Mouse (Mus musculus) hindbrain, embryonic 14.5 days (tissue): ENCODE measurements at regions not wholly inside any gene's neighbourhood (a gene's known extent, or its start where the extent isn't known, plus 50 kb on each side); places are given as distances from the start of the nearest gene placed in this dataset.

Source experiments
- ATAC-seq: fragments of 200-750 bp; cut with Nextera tagmentation; 2 replicates; pipeline ENCODE4 v1.8.0; 2017; ENCODE audit warnings: moderate number of reproducible peaks, mild to moderate bottlenecking, moderate TSS enrichment, moderate library complexity; ENCODE audit not compliant: low FRiP score
- DNase-seq: peaks from one replicate; pipeline ENCODE4 v3.0.0-alpha.2; 2015; ENCODE audit warnings: low spot score
- H3K27ac ChIP-seq: fragments of 300-500 bp; sonication (generic); 2 replicates; pipeline ENCODE4 v1.5.1; 2014; ENCODE audit warnings: mild to moderate bottlenecking, moderate library complexity
- H3K27me3 ChIP-seq: fragments of 300-500 bp; sonication (generic); 2 replicates; pipeline ENCODE4 v1.6.1; 2014; ENCODE audit warnings: mild to moderate bottlenecking, low read length, mixed read lengths; ENCODE audit not compliant: control insufficient read depth, insufficient read depth
- H3K36me3 ChIP-seq: fragments of 300-500 bp; sonication (generic); replicated peaks from 2 replicates; pipeline ENCODE4 v1.6.1; 2014; ENCODE audit not compliant: control insufficient read depth, insufficient read depth
- H3K4me1 ChIP-seq: fragments of 300-500 bp; sonication (generic); replicated peaks from 2 replicates; pipeline ENCODE4 v1.6.1; 2014; ENCODE audit warnings: antibody characterized with exemption, low read length, mixed read lengths; ENCODE audit not compliant: control insufficient read depth, insufficient read depth
- H3K4me2 ChIP-seq: fragments of 300-500 bp; sonication (generic); replicated peaks from 2 replicates; pipeline ENCODE4 v1.6.1; 2014; ENCODE audit warnings: mild to moderate bottlenecking, moderate library complexity
- H3K4me3 ChIP-seq: fragments of 300-500 bp; sonication (generic); replicated peaks from 2 replicates; pipeline ENCODE4 v1.5.1; 2014; ENCODE audit warnings: mild to moderate bottlenecking, low read length
- H3K9ac ChIP-seq: fragments of 300-500 bp; sonication (generic); 2 replicates; pipeline ENCODE4 v1.6.1; 2014
- H3K9me3 ChIP-seq: fragments of 300-500 bp; sonication (generic); 2 replicates; pipeline ENCODE4 v1.6.1; 2016; ENCODE audit warnings: low read length; ENCODE audit not compliant: control insufficient read depth
- WGBS: fragments of 180-500 bp; shearing (Covaris S2); extraction: QIAGEN DNeasy Blood & Tissue Kit; methylation state at CpG from one replicate; pipeline ENCODE4 v1.1.7; 2014; 5-methylcytosine and 5-hydroxymethylcytosine counted together

DNA sequence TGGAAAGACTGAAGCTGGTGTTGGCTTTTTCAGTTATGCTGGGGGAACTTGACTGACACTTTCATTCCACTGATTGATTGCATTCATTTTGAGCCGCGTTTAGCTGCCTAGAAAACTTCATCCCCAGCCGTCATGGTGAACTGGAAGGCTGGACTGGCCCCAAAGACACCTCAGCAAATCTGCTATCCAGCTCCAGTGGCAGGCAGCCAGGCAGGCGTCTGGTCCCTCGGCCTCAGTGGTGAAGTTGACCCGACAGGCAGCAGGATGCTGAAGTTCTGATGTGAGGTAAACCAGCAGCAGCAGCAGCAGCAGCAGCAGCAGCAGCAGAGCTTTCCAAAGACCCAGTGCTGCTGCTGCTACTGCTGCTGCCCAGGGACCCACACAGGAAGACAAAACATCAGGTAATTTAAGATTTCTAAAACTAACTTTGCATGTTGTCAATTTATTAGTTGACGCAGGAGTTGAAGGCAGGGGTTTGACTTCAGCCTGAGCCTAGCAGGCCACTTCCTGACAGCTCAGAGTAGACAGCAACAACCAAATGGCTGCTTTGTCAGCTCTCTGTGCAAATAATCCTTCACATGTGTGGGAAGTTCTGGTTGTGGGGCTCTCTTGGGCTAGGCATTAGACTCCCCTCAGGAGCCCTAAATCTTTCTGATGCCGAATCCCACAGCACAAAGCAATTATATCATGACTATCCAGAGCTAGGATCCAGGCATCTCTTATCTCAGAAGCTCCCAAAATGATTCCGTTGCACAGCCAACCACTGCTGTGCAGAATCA, 200.4 kb upstream of the Nhs start:
- 60% methylated on average over 9 of the region's 9 CpGs for WGBS
- Histone ChIP-seq H3K27me3 (peaks cover 12% of the 10 kb centered on the region), H3K9ac (no peak overlapping the region), H3K4me1 (no peaks in the 10 kb centered on the region), H3K9me3 (no peaks in the 10 kb centered on the region), H3K4me3 (no peak overlapping the region), H3K36me3 (no peaks in the 10 kb centered on the region), H3K27ac (no peak overlapping the region), H3K4me2 (no peak overlapping the region)
- DNase-seq (no peak), ATAC-seq (no peak)

DNA sequence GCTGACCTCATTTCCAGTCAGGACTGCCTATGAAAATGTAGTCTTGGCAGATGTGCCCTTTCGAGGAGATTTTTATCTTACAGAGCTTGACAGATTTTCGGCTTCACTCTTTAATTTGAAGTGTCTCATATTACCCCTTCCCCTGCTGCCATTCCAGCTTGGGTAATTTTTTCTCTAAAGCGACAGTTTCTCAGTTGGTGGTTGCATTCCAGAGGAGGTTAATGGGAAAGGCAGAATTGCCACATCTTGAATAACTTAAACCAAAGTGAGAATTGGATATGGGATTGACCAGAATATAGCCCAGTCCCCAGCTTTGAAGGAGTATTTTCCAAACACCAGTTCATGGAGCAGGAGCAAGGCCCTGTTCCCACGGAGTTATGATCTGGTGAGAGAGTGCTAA, 188.8 kb upstream of the Nhs start:
- Histone ChIP-seq H3K9me3 (no peaks in the 10 kb centered on the region), H3K9ac (no peak overlapping the region), H3K4me1 (no peaks in the 10 kb centered on the region), H3K4me2 (no peak overlapping the region), H3K36me3 (no peaks in the 10 kb centered on the region), H3K27me3 (0 out of 2 replicates have a peak, but pooled peaks cover 11% of the 10 kb centered on the region), H3K27ac (no peak overlapping the region), H3K4me3 (no peak overlapping the region)
- WGBS, result 51% methylated on average over 4 of the region's 4 CpGs
- ATAC-seq (no peak), DNase-seq (no peak)

DNA sequence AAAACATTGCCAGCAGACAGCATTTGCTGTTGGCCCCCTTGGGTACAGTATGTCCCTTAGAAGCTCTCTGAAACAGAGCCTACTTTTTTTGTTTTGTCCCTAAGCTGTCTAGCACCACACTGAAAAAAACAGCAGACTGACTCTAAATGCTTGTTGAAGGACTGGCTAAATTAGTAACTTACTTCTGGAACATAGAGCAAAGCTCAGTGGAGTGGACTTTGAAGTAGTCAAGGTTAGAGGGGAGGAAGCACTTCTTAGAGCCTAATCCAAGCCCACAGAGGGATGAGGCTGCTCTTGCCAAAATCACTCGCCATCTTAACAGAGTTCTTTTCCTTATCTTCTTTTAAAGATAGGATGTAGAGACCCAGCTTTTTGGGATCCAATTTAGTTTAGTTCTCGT, 188.4 kb upstream of the Nhs start:
- H3K27me3 ChIP-seq, result 0 out of 2 replicates have a peak, but pooled peaks cover 11% of the 10 kb centered on the region
- H3K27ac ChIP-seq, result no peak overlapping the region
- no peak overlapping the region for H3K4me3 ChIP-seq
- ATAC-seq (no peak), DNase-seq (no peak)
- no peak overlapping the region for H3K9ac ChIP-seq
- H3K4me1 ChIP-seq, result no peaks in the 10 kb centered on the region
- H3K9me3 ChIP-seq, result no peaks in the 10 kb centered on the region
- H3K4me2 ChIP-seq, result no peak overlapping the region
- WGBS, result 76% methylated on average over 2 of the region's 2 CpGs
- H3K36me3 ChIP-seq, result no peaks in the 10 kb centered on the region

DNA sequence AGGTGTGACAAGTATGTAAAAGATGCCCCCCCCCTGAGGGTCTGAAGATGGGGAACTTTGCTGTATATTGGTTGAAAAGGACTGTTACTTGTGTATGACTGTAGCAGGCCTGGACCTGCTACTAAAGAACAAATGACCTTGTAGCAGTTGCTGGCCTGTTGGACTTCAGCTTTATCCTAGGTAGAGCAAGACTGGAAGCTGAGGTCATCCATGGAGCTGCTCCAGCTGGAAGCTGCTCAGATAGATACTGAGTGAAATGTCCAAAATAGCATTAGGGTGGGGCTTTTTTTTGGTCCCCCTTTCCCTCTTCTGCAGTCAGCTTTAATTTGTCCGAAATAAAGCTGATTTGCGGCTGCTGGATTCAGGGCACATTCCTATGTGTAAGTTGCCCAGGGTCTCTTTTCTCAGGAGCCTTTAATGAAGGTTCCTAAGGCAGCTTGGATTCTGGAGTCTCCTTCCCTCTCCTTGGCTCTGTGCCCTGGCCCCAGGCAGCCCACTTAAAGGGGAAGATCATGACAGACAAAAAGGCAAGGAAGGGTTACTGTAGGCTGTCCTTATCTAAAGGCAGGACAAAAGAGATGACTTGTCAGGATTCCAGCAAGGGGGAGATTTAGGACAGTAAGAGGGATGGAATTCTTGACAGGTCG, 186.1 kb upstream of the Nhs start:
- no peak for DNase-seq
- H3K4me3 ChIP-seq, result no peak overlapping the region
- H3K27me3 ChIP-seq, result 0 out of 2 replicates have a peak, but pooled peaks cover 11% of the 10 kb centered on the region
- H3K9ac ChIP-seq, result no peak overlapping the region
- no peaks in the 10 kb centered on the region for H3K36me3 ChIP-seq
- no peak for ATAC-seq
- no peaks in the 10 kb centered on the region for H3K4me1 ChIP-seq
- no peak overlapping the region for H3K27ac ChIP-seq
- 66% methylated on average over 3 of the region's 3 CpGs for WGBS
- no peaks in the 10 kb centered on the region for H3K9me3 ChIP-seq
- H3K4me2 ChIP-seq, result no peak overlapping the region

DNA sequence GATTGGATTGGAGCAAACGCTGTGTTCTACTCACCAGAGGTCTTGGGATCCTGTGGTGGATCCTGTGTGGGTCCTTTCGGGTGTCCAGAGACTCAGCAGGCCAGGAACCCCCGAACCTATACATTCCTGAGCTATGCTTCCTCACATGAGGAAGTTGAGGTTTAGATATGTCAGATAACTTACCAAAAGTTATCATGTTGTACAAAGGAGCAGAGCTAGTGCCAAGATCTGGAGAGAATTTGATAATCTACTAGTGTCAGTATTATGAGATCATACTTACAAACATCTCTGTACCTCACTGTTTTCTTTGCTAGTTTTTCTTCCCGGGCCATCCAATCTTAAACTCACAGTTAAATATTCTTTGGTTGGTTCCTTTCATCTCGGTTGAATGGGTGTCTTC, 172.6 kb upstream of the Nhs start:
- Histone ChIP-seq H3K27me3 (0 out of 2 replicates have a peak, but pooled peaks cover 3% of the 10 kb centered on the region), H3K9ac (no peak overlapping the region), H3K36me3 (no peaks in the 10 kb centered on the region), H3K9me3 (no peaks in the 10 kb centered on the region), H3K4me2 (no peak overlapping the region), H3K4me3 (no peak overlapping the region), H3K4me1 (no peaks in the 10 kb centered on the region), H3K27ac (no peak overlapping the region)
- ATAC-seq (no peak), DNase-seq (no peak)
- 88% methylated on average over 5 of the region's 5 CpGs for WGBS

DNA sequence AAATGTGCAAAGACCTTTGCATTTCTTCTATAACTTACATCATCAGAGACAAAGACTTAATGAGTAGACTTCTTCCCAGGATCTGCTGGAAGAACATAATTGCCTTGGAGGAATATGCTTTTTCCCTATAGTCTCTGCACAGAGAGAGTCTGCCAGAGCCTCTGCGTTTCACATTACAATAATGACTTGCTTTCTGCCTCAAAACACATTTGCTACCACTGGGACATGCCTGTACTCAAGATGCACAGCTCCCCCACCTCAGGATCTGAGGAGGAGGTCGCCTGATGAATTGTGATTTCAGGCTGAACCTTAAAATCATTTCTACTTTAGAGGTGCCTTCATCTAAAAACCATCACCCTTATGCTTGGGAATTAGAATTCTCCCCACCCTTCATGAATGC, 148.1 kb upstream of the Nhs start:
- ATAC-seq (no peak), DNase-seq (no peak)

DNA sequence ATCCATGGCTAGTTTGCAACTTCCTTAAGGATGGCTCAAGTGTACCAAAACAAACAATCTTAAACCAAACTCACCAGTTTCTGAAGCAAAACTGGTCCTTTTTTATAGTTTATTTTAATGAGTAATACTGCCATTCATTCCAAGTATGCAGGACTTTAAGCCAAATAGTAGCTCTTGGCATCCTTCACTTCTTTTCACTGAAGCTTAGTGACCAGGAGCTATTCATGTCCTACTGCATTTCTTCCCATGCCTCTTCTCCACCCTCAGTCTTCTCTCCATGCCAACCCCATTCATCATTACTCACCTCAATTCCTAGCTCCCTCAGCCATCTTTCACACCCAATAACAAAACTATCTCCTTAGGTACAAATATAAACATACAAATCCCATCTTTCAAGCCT, 144.6 kb upstream of the Nhs start:
- no peak for ATAC-seq
- Histone ChIP-seq H3K27ac (no peak overlapping the region), H3K4me3 (no peak overlapping the region), H3K4me1 (no peaks in the 10 kb centered on the region), H3K4me2 (no peak overlapping the region), H3K36me3 (no peaks in the 10 kb centered on the region), H3K27me3 (no peaks in the 10 kb centered on the region), H3K9ac (no peak overlapping the region), H3K9me3 (no peaks in the 10 kb centered on the region)
- no peak for DNase-seq

More for the DNA sequence above, 148.1 kb upstream of the Nhs start:
- no peaks in the 10 kb centered on the region for H3K36me3 ChIP-seq
- 71% methylated on average over 2 of the region's 2 CpGs for WGBS
- H3K4me1 ChIP-seq, result no peaks in the 10 kb centered on the region
- H3K27ac ChIP-seq, result no peak overlapping the region
- H3K4me2 ChIP-seq, result no peak overlapping the region
- no peaks in the 10 kb centered on the region for H3K27me3 ChIP-seq
- no peak overlapping the region for H3K9ac ChIP-seq
- no peaks in the 10 kb centered on the region for H3K9me3 ChIP-seq
- no peak overlapping the region for H3K4me3 ChIP-seq

DNA sequence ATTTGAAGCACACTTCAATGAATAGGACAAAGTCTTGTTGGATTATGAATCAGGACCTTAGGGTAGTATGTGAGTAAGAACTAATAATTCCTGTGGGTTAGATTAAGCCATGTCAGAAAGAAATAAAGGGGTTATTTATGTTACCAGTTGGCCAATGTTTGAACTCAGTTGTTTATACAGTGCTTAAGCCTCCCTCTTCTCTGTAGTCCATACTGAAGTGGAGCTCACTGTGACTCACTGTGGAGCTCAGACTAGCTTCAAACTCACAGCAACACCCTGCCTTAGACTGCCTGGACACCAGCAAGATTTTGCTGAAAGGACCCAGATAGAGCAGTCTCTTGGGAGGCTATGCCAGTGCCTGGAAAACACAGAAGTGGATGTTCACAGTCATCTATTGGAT, 143.3 kb upstream of the Nhs start:
- Histone ChIP-seq H3K27ac (no peak overlapping the region), H3K27me3 (no peaks in the 10 kb centered on the region; the same call in 1 of the 2 replicates), H3K9me3 (no peaks in the 10 kb centered on the region), H3K36me3 (no peaks in the 10 kb centered on the region), H3K4me3 (no peak overlapping the region), H3K4me1 (no peaks in the 10 kb centered on the region), H3K4me2 (no peak overlapping the region), H3K9ac (no peak overlapping the region)
- DNase-seq, result no peak
- no peak for ATAC-seq

DNA sequence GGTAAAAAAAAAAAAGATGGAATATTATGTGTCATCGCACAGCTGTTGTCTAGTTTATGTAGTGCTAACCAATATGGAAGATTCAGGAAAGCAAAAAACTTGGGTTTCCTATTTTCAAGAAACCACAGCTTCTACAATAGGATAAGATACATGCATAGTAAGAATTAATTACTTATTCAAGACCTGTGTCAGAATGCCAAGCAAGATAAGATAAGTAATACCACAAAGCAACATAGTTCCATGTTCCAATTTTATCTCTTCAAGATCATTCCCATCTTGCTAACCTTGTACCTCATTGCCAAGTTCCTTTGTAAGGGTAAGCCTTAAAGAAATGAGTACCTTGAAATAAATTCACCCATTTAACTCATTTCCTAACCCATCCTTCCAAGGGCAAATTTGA, 131.7 kb upstream of the Nhs start:
- Histone ChIP-seq H3K27ac (no peak overlapping the region), H3K27me3 (no peaks in the 10 kb centered on the region), H3K4me1 (no peaks in the 10 kb centered on the region), H3K9ac (no peak overlapping the region), H3K36me3 (no peaks in the 10 kb centered on the region), H3K9me3 (no peaks in the 10 kb centered on the region), H3K4me2 (no peak overlapping the region), H3K4me3 (no peak overlapping the region)
- 96% methylated on average over 1 of the region's 1 CpGs for WGBS
- DNase-seq (no peak), ATAC-seq (no peak)
